Mouse (Mus musculus) heart, adult 10 weeks (tissue): Measurements from ENCODE around the gene Slc9a3r2. TPM values are rescaled to one million over a fixed set of nuclear protein-coding genes. Genes with fewer than 3 reads are reported as not detected.

Experiments
- polyA plus RNA-seq: library from polyadenylated mRNA; stranded (reverse); fragments of 350-450 nt; fragmentation: Illumina TruSeq; extraction: RNeasy Lipid Tissue Mini Kit (QIAGEN cat#74804); gene quantifications from one replicate; pipeline ENCODE4 v1.2.3, GENCODE M21; 2014; ENCODE audit warnings: low read depth, low replicate concordance

The Slc9a3r2 gene
- polyA plus RNA-seq, result 115 TPM

GRCm38 (mm10) chr17:24650070-24650616 lies at the start of gene Slc9a3r2:
Gene Slc9a3r2, minus strand, starts transcription at chr17:24650327.

GRCm38 (mm10) chr17:24696011-24696697 lies 46.0 kb upstream of the Slc9a3r2 start, which contains the start of the genes Gfer and Noxo1:
Gene Gfer, minus strand, starts transcription at chr17:24696156.
Gene Noxo1, plus strand, starts transcription at chr17:24696234.

GRCm38 (mm10) chr17:24689251-24690081 lies 39.3 kb upstream of the Slc9a3r2 start, which contains the start of gene Syngr3:
Gene Syngr3, minus strand, starts transcription at chr17:24689955.

GRCm38 (mm10) chr17:24669545-24670245 lies 19.6 kb upstream of the Slc9a3r2 start, which contains the start of gene Zfp598:
Gene Zfp598, plus strand, starts transcription at chr17:24669687.

GRCm38 (mm10) chr17:24658017-24658758 lies 8.1 kb upstream of the Slc9a3r2 start, which contains the start of gene Npw:
Gene Npw, minus strand, starts transcription at chr17:24658457.

GRCm38 (mm10) chr17:24632167-24632812 lies 17.8 kb downstream of the Slc9a3r2 start, which contains the start of the genes Tsc2 and Nthl1:
Gene Tsc2, minus strand, starts transcription at chr17:24632630.
Gene Nthl1, plus strand, starts transcription at chr17:24632680.

Other genes starting within 250 kb of the Slc9a3r2 start
- 82.4 TPM for gene Rnps1, start 235.8 kb downstream of the Slc9a3r2 start, polyA plus RNA-seq
- gene Eci1, start 223.7 kb downstream of the Slc9a3r2 start, polyA plus RNA-seq, result 445 TPM
- 3.4 TPM for gene Dnase1l2, start 207.2 kb downstream of the Slc9a3r2 start, polyA plus RNA-seq
- gene E4f1, start 180.0 kb downstream of the Slc9a3r2 start, polyA plus RNA-seq, result 21.5 TPM
- 36.4 TPM for gene Pgp, start 179.9 kb downstream of the Slc9a3r2 start, polyA plus RNA-seq
- not detected for gene Bricd5, start 176.4 kb downstream of the Slc9a3r2 start, polyA plus RNA-seq
- 11.6 TPM for gene Mlst8, start 171.2 kb downstream of the Slc9a3r2 start, polyA plus RNA-seq
- 0.47 TPM for gene Caskin1, start 161.7 kb downstream of the Slc9a3r2 start, polyA plus RNA-seq
- gene Traf7, start 122.4 kb downstream of the Slc9a3r2 start, polyA plus RNA-seq, result 63.9 TPM
- not detected for gene Rab26, start 116.1 kb downstream of the Slc9a3r2 start, polyA plus RNA-seq
- 35.8 TPM for gene Pkd1, start 100.5 kb downstream of the Slc9a3r2 start, polyA plus RNA-seq
- 99.7 TPM for gene Tsc2, start 17.7 kb downstream of the Slc9a3r2 start, polyA plus RNA-seq
- gene Nthl1, start 17.6 kb downstream of the Slc9a3r2 start, polyA plus RNA-seq, result 6.4 TPM
- not detected for gene Npw, start 8.1 kb upstream of the Slc9a3r2 start, polyA plus RNA-seq
- gene Zfp598, start 19.4 kb upstream of the Slc9a3r2 start, polyA plus RNA-seq, result 18.8 TPM
- gene Syngr3, start 39.6 kb upstream of the Slc9a3r2 start, polyA plus RNA-seq, result 0.31 TPM
- gene Gfer, start 45.8 kb upstream of the Slc9a3r2 start, polyA plus RNA-seq, result 18.9 TPM
- gene Noxo1, start 45.9 kb upstream of the Slc9a3r2 start, polyA plus RNA-seq, result 1.2 TPM
- gene Tbl3, start 57.3 kb upstream of the Slc9a3r2 start, polyA plus RNA-seq, result 18.8 TPM
- gene Rnf151, start 67.7 kb upstream of the Slc9a3r2 start, polyA plus RNA-seq, result not detected
- 1,388 TPM for gene Rps2, start 67.8 kb upstream of the Slc9a3r2 start, polyA plus RNA-seq
- gene Ndufb10, start 74.2 kb upstream of the Slc9a3r2 start, polyA plus RNA-seq, result 1,266 TPM
- 333 TPM for gene Rpl3l, start 77.5 kb upstream of the Slc9a3r2 start, polyA plus RNA-seq
- gene Msrb1, start 86.3 kb upstream of the Slc9a3r2 start, polyA plus RNA-seq, result 139 TPM
- gene Hs3st6, start 102.7 kb upstream of the Slc9a3r2 start, polyA plus RNA-seq, result not detected
- gene Meiob, start 154.0 kb upstream of the Slc9a3r2 start, polyA plus RNA-seq, result 0.26 TPM
- 79.8 TPM for gene Hagh, start 189.8 kb upstream of the Slc9a3r2 start, polyA plus RNA-seq
- gene Fahd1, start 200.0 kb upstream of the Slc9a3r2 start, polyA plus RNA-seq, result 77.3 TPM
- 8.5 TPM for gene Igfals, start 215.7 kb upstream of the Slc9a3r2 start, polyA plus RNA-seq
- 22.1 TPM for gene Nubp2, start 236.0 kb upstream of the Slc9a3r2 start, polyA plus RNA-seq
- 35.8 TPM for gene Spsb3, start 236.3 kb upstream of the Slc9a3r2 start, polyA plus RNA-seq
- gene Eme2, start 244.8 kb upstream of the Slc9a3r2 start, polyA plus RNA-seq, result 15.4 TPM
- 86.1 TPM for gene Mrps34, start 244.8 kb upstream of the Slc9a3r2 start, polyA plus RNA-seq
- 30.4 TPM for gene Nme3, start 246.2 kb upstream of the Slc9a3r2 start, polyA plus RNA-seq